In genomic region chr11:32878967-32879366, GRCm38 (mm10) we compare ENCODE assay signal across 32 mouse cellular contexts. TPM values are rescaled to one million over a fixed set of nuclear protein-coding genes. Genes with fewer than 3 reads are reported as not detected.
"Had no signal": no experiment of that assay in that cellular context is flagged by ENCODE, and none has a peak within 500 bp of the region (broad histone marks: within the 10 kb centered on the region; RNA-seq: fewer than 3 reads in every experiment).

No protein-coding gene starts in this region.

- H3K4me3 ChIP-seq: left cerebral cortex, adult 2 months; limb, embryonic 13.5 days; liver, embryonic 12.5 days; liver, embryonic 15.5 days; midbrain, embryonic 12.5 days; myocyte; neural tube, embryonic 13.5 days had no signal

- H3K27me3 ChIP-seq: limb, embryonic 13.5 days; liver, embryonic 12.5 days; liver, embryonic 15.5 days; midbrain, embryonic 12.5 days; neural tube, embryonic 13.5 days had no signal

- H3K4me1 ChIP-seq: liver, embryonic 12.5 days; liver, embryonic 15.5 days; midbrain, embryonic 12.5 days; neural tube, embryonic 13.5 days had no signal

- ATAC-seq: liver, embryonic 12.5 days; midbrain, embryonic 16.5 days had no signal

- H3K27ac ChIP-seq: left cerebral cortex, adult 2 months; limb, embryonic 13.5 days; liver, embryonic 12.5 days; liver, embryonic 15.5 days; macrophage; midbrain, embryonic 12.5 days; neural tube, embryonic 13.5 days had no signal

- H3K36me3 ChIP-seq: limb, embryonic 13.5 days; liver, embryonic 12.5 days; liver, embryonic 15.5 days; midbrain, embryonic 12.5 days; neural tube, embryonic 13.5 days had no signal

- H3K4me2 ChIP-seq: limb, embryonic 13.5 days; liver, embryonic 12.5 days; liver, embryonic 15.5 days; midbrain, embryonic 12.5 days; neural tube, embryonic 13.5 days had no signal

- DNase-seq: kidney, adult 11 months; kidney, adult 8-10 months; kidney, postnatal 14 days; kidney, postnatal 4 days; layer of hippocampus, adult 9-11 months; left cerebral cortex, postnatal 4 days; liver; lung, adult 18-20 months; lung, postnatal 14 days; retina, postnatal 1 day; right cerebral cortex, postnatal 25 days; spleen, adult 18-20 months; thymus, postnatal 25 days had no signal

- H3K9ac ChIP-seq: limb, embryonic 13.5 days; liver, embryonic 12.5 days; liver, embryonic 15.5 days; midbrain, embryonic 12.5 days; neural tube, embryonic 13.5 days had no signal

- H3K9me3 ChIP-seq: liver, embryonic 15.5 days; midbrain, embryonic 12.5 days had no signal

RNA-seq across cellular contexts. Expression of gene Smim23, which starts 54.6 kb away (rescaled TPM):
- total RNA-seq: layer of hippocampus, adult 18-20 months; layer of hippocampus, postnatal 25 days; left cerebral cortex, adult 2 months; left cerebral cortex, postnatal 14 days; left cerebral cortex, postnatal 4 days; megakaryocyte, adult 5-6 weeks; monocyte, adult 5-6 weeks; neutrophil, adult 5-6 weeks had no signal
- polyA plus RNA-seq: kidney, embryonic 16.5 days; limb, embryonic 13.5 days; liver, embryonic 12.5 days; liver, embryonic 15.5 days; lung, embryonic 16.5 days; macrophage; midbrain, embryonic 12.5 days; midbrain, embryonic 16.5 days; myocyte; neural tube, embryonic 13.5 days; stomach, embryonic 16.5 days; thymus, postnatal 0 days had no signal
